Mouse (Mus musculus): Measurements from ENCODE around the gene Cdc34. TPM values are rescaled to one million over a fixed set of nuclear protein-coding genes. Genes with fewer than 3 reads are reported as not detected.
"Not testable (repeated sequence)": the region's sequence is repeated elsewhere in the genome, so short reads cannot be mapped to it uniquely, and the experiment has no call there.

Cdc34 gene
- polyA plus RNA-seq, 1 experiment = 451 TPM

DNA sequence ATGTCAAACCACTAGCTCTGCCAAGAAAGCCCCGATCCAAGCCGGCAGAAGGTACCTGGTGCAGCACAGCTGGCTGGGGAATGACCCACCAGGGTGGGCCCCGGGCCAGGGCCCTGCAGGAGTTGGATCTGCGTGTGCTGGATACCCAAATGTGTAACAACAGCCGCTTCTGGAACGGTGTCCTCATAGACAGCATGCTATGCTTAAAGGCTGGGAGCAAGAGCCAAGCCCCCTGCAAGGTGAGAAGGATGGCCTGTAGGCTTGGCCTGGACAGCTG lies 12.3 kb downstream of the Cdc34 start:
- H3K9me3 ChIP-seq = peaks cover 10% of the 10 kb centered on the region
- H3K36me3 ChIP-seq (replicated peaks; ENCODE audit: low read length) = peaks cover 14% of the 10 kb centered on the region
- peaks cover 11% of the 10 kb centered on the region for H3K27me3 ChIP-seq (replicated peaks)
- TF ChIP-seq FLI1 (IDR thresholded peaks at IDR 0.05; ENCODE audit: low read length) (no peak), GATA1 (IDR thresholded peaks at IDR 0.05; ENCODE audit: borderline replicate concordance, low read length) (no peak)
- peaks cover 30% of the 10 kb centered on the region for H3K4me1 ChIP-seq
- no peak overlapping the region for H3K4me3 ChIP-seq (replicated peaks)

GRCm38 (mm10) chr10:79695231-79696128 lies 13.5 kb downstream of the Cdc34 start:
- no peak for TF ChIP-seq FLI1 (IDR thresholded peaks at IDR 0.05; ENCODE audit: low read length)
- no peak for TF ChIP-seq GATA1 (IDR thresholded peaks at IDR 0.05; ENCODE audit: borderline replicate concordance, low read length)
- peaks cover 26% of the 10 kb centered on the region for H3K4me1 ChIP-seq
- peaks cover 7% of the 10 kb centered on the region for H3K36me3 ChIP-seq (replicated peaks; ENCODE audit: low read length)
- H3K27me3 ChIP-seq (replicated peaks) = peaks cover 11% of the 10 kb centered on the region
- peak overlapping the region; percentile 29 for H3K4me3 ChIP-seq (replicated peaks)
- H3K9me3 ChIP-seq = peaks cover 10% of the 10 kb centered on the region

GRCm38 (mm10) chr10:79696129-79696651 lies 14.2 kb downstream of the Cdc34 start:
- no peak for TF ChIP-seq FLI1 (IDR thresholded peaks at IDR 0.05; ENCODE audit: low read length)
- no peak for TF ChIP-seq GATA1 (IDR thresholded peaks at IDR 0.05; ENCODE audit: borderline replicate concordance, low read length)
- no peak overlapping the region for H3K4me3 ChIP-seq (replicated peaks)
- H3K36me3 ChIP-seq (replicated peaks; ENCODE audit: low read length) = peaks cover 5% of the 10 kb centered on the region
- peaks cover 10% of the 10 kb centered on the region for H3K9me3 ChIP-seq
- H3K27me3 ChIP-seq (replicated peaks) = peaks cover 11% of the 10 kb centered on the region
- peaks cover 33% of the 10 kb centered on the region for H3K4me1 ChIP-seq

- Histone ChIP-seq H3K9me3 (no peaks in the 10 kb centered on the region), H3K4me1 (peaks cover 34% of the 10 kb centered on the region), H3K36me3 (replicated peaks; ENCODE audit: low read length) (no peaks in the 10 kb centered on the region), H3K27me3 (replicated peaks) (peaks cover 11% of the 10 kb centered on the region), H3K4me3 (replicated peaks) (no peak overlapping the region)
- no peak for TF ChIP-seq GATA1 (IDR thresholded peaks at IDR 0.05; ENCODE audit: borderline replicate concordance, low read length)
- no peak for TF ChIP-seq FLI1 (IDR thresholded peaks at IDR 0.05; ENCODE audit: low read length)
Measured at GRCm38 (mm10) chr10:79697916-79698315, 15.9 kb downstream of the Cdc34 start.

GRCm38 (mm10) chr10:79698459-79698858 lies 16.5 kb downstream of the Cdc34 start:
- H3K27me3 ChIP-seq (replicated peaks) = peaks cover 11% of the 10 kb centered on the region
- TF ChIP-seq GATA1 (IDR thresholded peaks at IDR 0.05; ENCODE audit: borderline replicate concordance, low read length) = no peak
- no peak for TF ChIP-seq FLI1 (IDR thresholded peaks at IDR 0.05; ENCODE audit: low read length)
- H3K4me3 ChIP-seq (replicated peaks) = no peak overlapping the region
- peaks cover 35% of the 10 kb centered on the region for H3K4me1 ChIP-seq
- H3K36me3 ChIP-seq (replicated peaks; ENCODE audit: low read length) = no peaks in the 10 kb centered on the region
- H3K9me3 ChIP-seq = no peaks in the 10 kb centered on the region

GRCm38 (mm10) chr10:79700676-79701075 lies 18.7 kb downstream of the Cdc34 start:
- Histone ChIP-seq H3K4me3 (replicated peaks) (no peak overlapping the region), H3K27me3 (replicated peaks) (peaks cover 11% of the 10 kb centered on the region)

DNA sequence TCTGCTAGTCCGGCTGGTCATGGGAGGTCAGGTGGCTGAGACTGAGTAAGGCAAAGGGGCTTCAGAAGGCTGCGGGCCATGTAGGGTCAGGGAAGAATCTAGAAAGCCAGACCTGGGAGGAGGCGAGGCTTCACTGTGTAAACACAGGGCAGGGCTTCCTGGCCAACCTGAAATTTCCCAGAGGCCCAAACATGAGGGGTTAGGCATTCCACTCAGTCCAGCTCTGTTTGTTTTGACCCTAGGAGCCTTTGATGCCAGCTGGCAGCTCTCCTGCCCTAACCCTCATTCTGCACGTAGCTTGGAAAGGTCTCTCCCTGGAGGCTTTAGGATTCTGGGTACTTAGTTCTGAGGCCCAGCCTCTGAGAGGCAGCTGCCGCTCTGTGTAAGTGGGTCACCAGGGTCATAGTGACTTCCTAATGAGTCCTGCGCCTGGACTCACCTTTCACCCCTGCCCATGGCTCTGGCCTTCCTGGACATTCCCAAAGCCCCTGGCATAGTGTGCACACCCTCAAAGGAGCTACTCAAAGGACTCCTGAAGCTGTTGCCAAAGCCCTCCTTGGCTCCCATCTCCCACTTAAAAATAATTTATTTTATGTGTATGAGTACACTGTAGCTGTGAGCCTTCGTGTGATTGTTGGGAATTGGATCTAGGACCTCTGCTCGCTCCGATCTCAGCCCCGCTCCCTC lies 19.6 kb downstream of the Cdc34 start:
- Histone ChIP-seq H3K36me3 (replicated peaks; ENCODE audit: low read length) (peaks cover 7% of the 10 kb centered on the region), H3K9me3 (no peaks in the 10 kb centered on the region), H3K4me3 (replicated peaks) (no peak overlapping the region), H3K27me3 (replicated peaks) (peaks cover 6% of the 10 kb centered on the region), H3K4me1 (peaks cover 39% of the 10 kb centered on the region)
- TF ChIP-seq FLI1 (IDR thresholded peaks at IDR 0.05; ENCODE audit: low read length) (no peak), GATA1 (IDR thresholded peaks at IDR 0.05; ENCODE audit: borderline replicate concordance, low read length) (no peak)

More at GRCm38 (mm10) chr10:79700676-79701075, 18.7 kb downstream of the Cdc34 start:
- H3K36me3 ChIP-seq (replicated peaks; ENCODE audit: low read length) = no peaks in the 10 kb centered on the region
- TF ChIP-seq GATA1 (IDR thresholded peaks at IDR 0.05; ENCODE audit: borderline replicate concordance, low read length) (no peak), FLI1 (IDR thresholded peaks at IDR 0.05; ENCODE audit: low read length) (no peak)
- no peaks in the 10 kb centered on the region for H3K9me3 ChIP-seq
- H3K4me1 ChIP-seq = peaks cover 37% of the 10 kb centered on the region

- not testable (repeated sequence) for H3K4me3 ChIP-seq (replicated peaks); H3K27me3 ChIP-seq (replicated peaks); H3K9me3 ChIP-seq
- peaks cover 51% of the 10 kb centered on the region for H3K4me1 ChIP-seq
- peaks cover 21% of the 10 kb centered on the region for H3K36me3 ChIP-seq (replicated peaks; ENCODE audit: low read length)
Measured at GRCm38 (mm10) chr10:79702970-79703369, 21.0 kb downstream of the Cdc34 start.

- H3K4me1 ChIP-seq = peaks cover 52% of the 10 kb centered on the region
- TF ChIP-seq FLI1 (IDR thresholded peaks at IDR 0.05; ENCODE audit: low read length) (no peak), GATA1 (IDR thresholded peaks at IDR 0.05; ENCODE audit: borderline replicate concordance, low read length) (no peak)
- H3K27me3 ChIP-seq (replicated peaks) = peaks cover 3% of the 10 kb centered on the region
- peak overlapping the region; percentile 98 for H3K4me3 ChIP-seq (replicated peaks)
- peaks cover 26% of the 10 kb centered on the region for H3K36me3 ChIP-seq (replicated peaks; ENCODE audit: low read length)
- H3K9me3 ChIP-seq = no peaks in the 10 kb centered on the region
Measured at GRCm38 (mm10) chr10:79703541-79703940, 21.5 kb downstream of the Cdc34 start.
